Mouse (Mus musculus): ENCODE measurements around the gene Cphx3.
"Not testable (repeated sequence)": the region's sequence is repeated elsewhere in the genome, so short reads cannot be mapped to it uniquely, and the experiment has no call there.

Cphx3 gene

GRCm38 (mm10) chr14:26173955-26174354, 91.9 kb downstream of the Cphx3 start:
- DNase-seq (ENCODE audit: low read depth, low spot score), result not testable (repeated sequence)

GRCm38 (mm10) chr14:26175028-26175427, 92.9 kb downstream of the Cphx3 start:
- not testable (repeated sequence) for DNase-seq (ENCODE audit: low read depth, low spot score)

- not testable (repeated sequence) for DNase-seq (ENCODE audit: low read depth, low spot score)
These were observed 99.6 kb downstream of the Cphx3 start for GRCm38 (mm10) chr14:26181660-26182059.

- not testable (repeated sequence) for DNase-seq (ENCODE audit: low read depth, low spot score)
These were observed 100.3 kb downstream of the Cphx3 start, which contains the start of gene Plac9b for GRCm38 (mm10) chr14:26182380-26182779. Gene Plac9b (minus strand): TSS chr14:26182480.

GRCm38 (mm10) chr14:26186638-26187037, 104.5 kb downstream of the Cphx3 start:
- DNase-seq (ENCODE audit: low read depth, low spot score), result not testable (repeated sequence)

- DNase-seq (ENCODE audit: low read depth, low spot score), result not testable (repeated sequence)
These were observed 106.3 kb downstream of the Cphx3 start for GRCm38 (mm10) chr14:26188361-26188760.

- not testable (repeated sequence) for DNase-seq (ENCODE audit: low read depth, low spot score)
These were observed 115.8 kb downstream of the Cphx3 start for GRCm38 (mm10) chr14:26197851-26198250.

GRCm38 (mm10) chr14:26206197-26206925, 124.3 kb downstream of the Cphx3 start:
- not testable (repeated sequence) for DNase-seq (ENCODE audit: low read depth, low spot score)

- not testable (repeated sequence) for DNase-seq (ENCODE audit: low read depth, low spot score)
These were observed 124.8 kb downstream of the Cphx3 start, which contains the start of gene Tmem254b for GRCm38 (mm10) chr14:26206926-26207247. Gene Tmem254b (minus strand): TSS chr14:26207041.

GRCm38 (mm10) chr14:26216233-26217000, 134.3 kb downstream of the Cphx3 start:
- not testable (repeated sequence) for DNase-seq (ENCODE audit: low read depth, low spot score)

- DNase-seq (ENCODE audit: low read depth, low spot score), result not testable (repeated sequence)
These were observed 155.1 kb downstream of the Cphx3 start for GRCm38 (mm10) chr14:26237183-26237582.

- not testable (repeated sequence) for DNase-seq (ENCODE audit: low read depth, low spot score)
These were observed 175.9 kb downstream of the Cphx3 start, which contains the start of gene Duxbl3 for GRCm38 (mm10) chr14:26257756-26258617. Gene Duxbl3 (plus strand): TSS chr14:26257962.

- DNase-seq (ENCODE audit: low read depth, low spot score), result not testable (repeated sequence)
These were observed 176.6 kb downstream of the Cphx3 start for GRCm38 (mm10) chr14:26258729-26259128.

Measured in brain, adult 2 months (tissue).